Mouse (Mus musculus): Measurements from ENCODE around the gene Paxbp1. TPM values are rescaled to one million over a fixed set of nuclear protein-coding genes. Genes with fewer than 3 reads are reported as not detected.

Gene Paxbp1
- polyA plus RNA-seq, 1 experiment from 2014 or later, result 67.0 TPM

- H3K4me3 ChIP-seq, result no peak overlapping the region
- no peaks in the 10 kb centered on the region for H3K9me3 ChIP-seq
- no peak overlapping the region for H3K27ac ChIP-seq
- WGBS, result 93% methylated on average over 10 of the region's 10 CpGs
- no peak for DNase-seq (ENCODE audit: extremely low spot score, low spot score)
- no peaks in the 10 kb centered on the region for H3K27me3 ChIP-seq (ENCODE audit: poor library complexity, severe bottlenecking)
- H3K4me1 ChIP-seq, result no peaks in the 10 kb centered on the region
- peaks cover 29% of the 10 kb centered on the region for H3K36me3 ChIP-seq (replicated peaks)
These were observed 80.0 kb downstream of the Paxbp1 start for GRCm38 (mm10) chr16:90964302-90964701.

Other genes starting within 250 kb of the Paxbp1 start
- gene Urb1, start 234.1 kb downstream of the Paxbp1 start, polyA plus RNA-seq (2016; fragmentation: Nextera tagmentation; extraction: Ambion mirVana), result 13.4 and 13.8 TPM in 2 replicates
- gene Eva1c, start 217.8 kb downstream of the Paxbp1 start, polyA plus RNA-seq (2016; fragmentation: Nextera tagmentation; extraction: Ambion mirVana), result 0.33 and 0.48 TPM in 2 replicates
- 61.5 and 67.5 TPM in 2 replicates for gene Cfap298, start 109.4 kb downstream of the Paxbp1 start, polyA plus RNA-seq (2016; fragmentation: Nextera tagmentation; extraction: Ambion mirVana)
- 12.2 and 12.8 TPM in 2 replicates for gene Synj1, start 33.2 kb downstream of the Paxbp1 start, polyA plus RNA-seq (2016; fragmentation: Nextera tagmentation; extraction: Ambion mirVana)
- 0.10 and 0.12 TPM in 2 replicates for gene 4932438H23Rik, start 50.6 kb upstream of the Paxbp1 start, polyA plus RNA-seq (2016; fragmentation: Nextera tagmentation; extraction: Ambion mirVana)
- gene Olig2, start 180.9 kb upstream of the Paxbp1 start, polyA plus RNA-seq (2016; fragmentation: Nextera tagmentation; extraction: Ambion mirVana), result 10.5 and 11.2 TPM in 2 replicates
- gene Olig1, start 225.2 kb upstream of the Paxbp1 start, polyA plus RNA-seq (2016; fragmentation: Nextera tagmentation; extraction: Ambion mirVana), result 8.3 and 8.5 TPM in 2 replicates

All from forebrain, embryonic 10.5 days (tissue).